Mouse (Mus musculus): ENCODE results near the gene Olfr310. TPM values are rescaled to one million over a fixed set of nuclear protein-coding genes. Genes with fewer than 3 reads are reported as not detected.

The Olfr310 gene
- not detected in 2 replicates for polyA plus RNA-seq (2015; fragmentation: Nextera tagmentation; extraction: Ambion mirVana)

- ATAC-seq (no peak), DNase-seq (ENCODE audit: low spot score) (no peak)
- no peaks in the 10 kb centered on the region for H3K36me3 ChIP-seq (ENCODE audit: insufficient read depth, low read length)
- no peak within 1 kb of the TSS for H3K27ac ChIP-seq (ENCODE audit: low read length)
- H3K4me3 ChIP-seq (ENCODE audit: low read depth, low read length): no peak within 1 kb of the TSS
- H3K4me1 ChIP-seq (ENCODE audit: insufficient read depth, low read depth, low read length): no peaks in the 10 kb centered on the region
- H3K27me3 ChIP-seq (replicated peaks; ENCODE audit: insufficient read depth, low read length): no peaks in the 10 kb centered on the region
- no peak within 1 kb of the TSS for H3K4me2 ChIP-seq (replicated peaks; ENCODE audit: low read depth, low read length)
- H3K9ac ChIP-seq (replicated peaks; ENCODE audit: low read depth): no peak within 1 kb of the TSS
- TF ChIP-seq EP300 (IDR thresholded peaks at IDR 0.05): no peak
- TF ChIP-seq CTCF (IDR thresholded peaks at IDR 0.05): no peak
- H3K9me3 ChIP-seq (ENCODE audit: low read length): no peaks in the 10 kb centered on the region
- 47% methylated on average over 1 of the region's 1 CpGs for WGBS
Observed at GRCm38 (mm10) chr7:86277072-86277471, at the start of gene Olfr310. Gene Olfr310, minus strand, starts transcription at chr7:86277172.

- Histone ChIP-seq H3K4me3 (ENCODE audit: low read depth, low read length) (no peak within 1 kb of the TSS), H3K36me3 (ENCODE audit: insufficient read depth, low read length) (no peaks in the 10 kb centered on the region), H3K9me3 (ENCODE audit: low read length) (no peaks in the 10 kb centered on the region), H3K4me1 (ENCODE audit: insufficient read depth, low read depth, low read length) (no peaks in the 10 kb centered on the region), H3K27ac (ENCODE audit: low read length) (no peak within 1 kb of the TSS), H3K9ac (replicated peaks; ENCODE audit: low read depth) (no peak within 1 kb of the TSS), H3K27me3 (replicated peaks; ENCODE audit: insufficient read depth, low read length) (no peaks in the 10 kb centered on the region), H3K4me2 (replicated peaks; ENCODE audit: low read depth, low read length) (no peak within 1 kb of the TSS)
- ATAC-seq (no peak), DNase-seq (ENCODE audit: low spot score) (no peak)
- TF ChIP-seq CTCF (IDR thresholded peaks at IDR 0.05): no peak
- no peak for TF ChIP-seq EP300 (IDR thresholded peaks at IDR 0.05)
Observed at GRCm38 (mm10) chr7:86325530-86325929, 48.6 kb upstream of the Olfr310 start, which contains the start of gene Olfr308. Gene Olfr308, minus strand, starts transcription at chr7:86325630.

DNA sequence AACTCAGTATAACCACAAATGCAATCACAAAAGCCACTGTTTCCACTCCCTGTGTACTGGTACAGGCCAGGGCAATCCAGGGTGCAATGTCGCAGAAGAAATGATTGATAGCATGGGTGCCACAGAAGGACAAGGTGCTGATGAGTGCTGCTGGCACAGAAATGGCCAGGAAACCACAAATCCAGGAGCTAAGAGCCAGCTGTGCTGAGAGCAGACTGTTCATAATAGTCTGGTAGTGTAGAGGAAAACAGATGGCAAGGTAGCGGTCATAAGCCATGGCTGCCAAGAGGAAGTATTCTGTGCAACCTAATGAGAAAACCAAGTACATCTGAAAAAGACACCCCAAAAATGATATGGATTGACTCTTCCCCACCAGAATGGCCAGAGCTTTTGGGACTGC, 44.4 kb upstream of the Olfr310 start:
- Histone ChIP-seq H3K9ac (replicated peaks; ENCODE audit: low read depth) (no peak overlapping the region), H3K4me1 (ENCODE audit: insufficient read depth, low read depth, low read length) (no peaks in the 10 kb centered on the region), H3K4me2 (replicated peaks; ENCODE audit: low read depth, low read length) (no peak overlapping the region), H3K27me3 (replicated peaks; ENCODE audit: insufficient read depth, low read length) (no peaks in the 10 kb centered on the region), H3K27ac (ENCODE audit: low read length) (no peak overlapping the region), H3K9me3 (ENCODE audit: low read length) (no peaks in the 10 kb centered on the region), H3K4me3 (ENCODE audit: low read depth, low read length) (no peak overlapping the region), H3K36me3 (ENCODE audit: insufficient read depth, low read length) (no peaks in the 10 kb centered on the region)
- ATAC-seq (no peak), DNase-seq (ENCODE audit: low spot score) (no peak)
- no peak for TF ChIP-seq CTCF (IDR thresholded peaks at IDR 0.05)
- no peak for TF ChIP-seq EP300 (IDR thresholded peaks at IDR 0.05)
- WGBS: 87% methylated on average over 2 of the region's 2 CpGs

- TF ChIP-seq EP300 (IDR thresholded peaks at IDR 0.05): no peak
- TF ChIP-seq CTCF (IDR thresholded peaks at IDR 0.05): no peak
- Histone ChIP-seq H3K4me1 (ENCODE audit: insufficient read depth, low read depth, low read length) (no peaks in the 10 kb centered on the region), H3K9ac (replicated peaks; ENCODE audit: low read depth) (no peak within 1 kb of the TSS), H3K4me3 (ENCODE audit: low read depth, low read length) (no peak within 1 kb of the TSS), H3K9me3 (ENCODE audit: low read length) (no peaks in the 10 kb centered on the region), H3K27me3 (replicated peaks; ENCODE audit: insufficient read depth, low read length) (no peaks in the 10 kb centered on the region), H3K4me2 (replicated peaks; ENCODE audit: low read depth, low read length) (no peak within 1 kb of the TSS), H3K27ac (ENCODE audit: low read length) (no peak within 1 kb of the TSS), H3K36me3 (ENCODE audit: insufficient read depth, low read length) (no peaks in the 10 kb centered on the region)
- DNase-seq (ENCODE audit: low spot score): no peak
- no peak for ATAC-seq
- 61% methylated on average over 2 of the region's 2 CpGs for WGBS
Observed at GRCm38 (mm10) chr7:86313608-86314007, 36.6 kb upstream of the Olfr310 start, which contains the start of gene Olfr309. Gene Olfr309, minus strand, starts transcription at chr7:86313708.

GRCm38 (mm10) chr7:86246208-86246607, 30.8 kb downstream of the Olfr310 start, which contains the start of gene Vmn2r76:
Gene Vmn2r76, minus strand, starts transcription at chr7:86246308.
- no peak for DNase-seq (ENCODE audit: low spot score)
- no peaks in the 10 kb centered on the region for H3K9me3 ChIP-seq (ENCODE audit: low read length)
- H3K9ac ChIP-seq (replicated peaks; ENCODE audit: low read depth): no peak within 1 kb of the TSS
- no peak within 1 kb of the TSS for H3K4me3 ChIP-seq (ENCODE audit: low read depth, low read length)
- H3K27ac ChIP-seq (ENCODE audit: low read length): no peak within 1 kb of the TSS
- H3K4me2 ChIP-seq (replicated peaks; ENCODE audit: low read depth, low read length): no peak within 1 kb of the TSS
- H3K27me3 ChIP-seq (replicated peaks; ENCODE audit: insufficient read depth, low read length): no peaks in the 10 kb centered on the region
- no peaks in the 10 kb centered on the region for H3K36me3 ChIP-seq (ENCODE audit: insufficient read depth, low read length)
- TF ChIP-seq EP300 (IDR thresholded peaks at IDR 0.05) (no peak), CTCF (IDR thresholded peaks at IDR 0.05) (no peak)
- H3K4me1 ChIP-seq (ENCODE audit: insufficient read depth, low read depth, low read length): no peaks in the 10 kb centered on the region
- 64% methylated on average over 1 of the region's 1 CpGs for WGBS
- ATAC-seq: no peak

Small RNA genes lying within 50 kb of the gene (microRNA-seq; reads per million reads assigned to microRNA genes)
- gene Gm23192: not detected

Other genes with a start within 250 kb of the Olfr310 start
- not detected in 2 replicates for gene Vmn2r75, start 105.4 kb downstream of the Olfr310 start, polyA plus RNA-seq (2015; fragmentation: Nextera tagmentation; extraction: Ambion mirVana)
- not detected in 2 replicates for gene Vmn2r76, start 30.9 kb downstream of the Olfr310 start, polyA plus RNA-seq (2015; fragmentation: Nextera tagmentation; extraction: Ambion mirVana)
- not detected in 2 replicates for gene Olfr309, start 36.5 kb upstream of the Olfr310 start, polyA plus RNA-seq (2015; fragmentation: Nextera tagmentation; extraction: Ambion mirVana)
- gene Olfr308, start 48.5 kb upstream of the Olfr310 start, polyA plus RNA-seq (2015; fragmentation: Nextera tagmentation; extraction: Ambion mirVana): not detected in 2 replicates
- not detected in 2 replicates for gene Olfr307, start 60.4 kb upstream of the Olfr310 start, polyA plus RNA-seq (2015; fragmentation: Nextera tagmentation; extraction: Ambion mirVana)
- gene Olfr305, start 89.8 kb upstream of the Olfr310 start, polyA plus RNA-seq (2015; fragmentation: Nextera tagmentation; extraction: Ambion mirVana): not detected in 2 replicates
- gene Olfr304, start 109.5 kb upstream of the Olfr310 start, polyA plus RNA-seq (2015; fragmentation: Nextera tagmentation; extraction: Ambion mirVana): not detected in 2 replicates
- gene Olfr303, start 120.6 kb upstream of the Olfr310 start, polyA plus RNA-seq (2015; fragmentation: Nextera tagmentation; extraction: Ambion mirVana): not detected in 2 replicates
- gene Olfr301, start 126.7 kb upstream of the Olfr310 start, polyA plus RNA-seq (2015; fragmentation: Nextera tagmentation; extraction: Ambion mirVana): not detected in 2 replicates
- gene Olfr299, start 182.7 kb upstream of the Olfr310 start, polyA plus RNA-seq (2015; fragmentation: Nextera tagmentation; extraction: Ambion mirVana): not detected in 2 replicates
- not detected in 2 replicates for gene Olfr298, start 215.3 kb upstream of the Olfr310 start, polyA plus RNA-seq (2015; fragmentation: Nextera tagmentation; extraction: Ambion mirVana)
- gene Olfr297, start 242.8 kb upstream of the Olfr310 start, polyA plus RNA-seq (2015; fragmentation: Nextera tagmentation; extraction: Ambion mirVana): not detected in 2 replicates